Mouse (Mus musculus) forebrain, embryonic 10.5 days (tissue): ENCODE measurements around the gene Emid1. TPM values are rescaled to one million over a fixed set of nuclear protein-coding genes. Genes with fewer than 3 reads are reported as not detected.

ENCODE experiments used
- DNase-seq: peaks from one replicate; pipeline ENCODE4 v3.0.0-alpha.2; 2017; ENCODE audit warnings: low spot score; ENCODE audit errors: extremely low spot score
- H3K27ac ChIP-seq: fragments of 300-500 bp; sonication (generic); 2 replicates; pipeline ENCODE4 v1.5.1; 2016; ENCODE audit warnings: mild to moderate bottlenecking
- H3K27me3 ChIP-seq: fragments of 300-500 bp; sonication (generic); 2 replicates; pipeline ENCODE4 v1.6.1; 2016; ENCODE audit warnings: mild to moderate bottlenecking; ENCODE audit not compliant: poor library complexity, severe bottlenecking
- H3K36me3 ChIP-seq: fragments of 300-500 bp; sonication (generic); replicated peaks from 2 replicates; pipeline ENCODE4 v1.6.1; 2016; ENCODE audit warnings: mild to moderate bottlenecking, moderate library complexity
- H3K4me1 ChIP-seq: fragments of 300-500 bp; sonication (generic); 2 replicates; pipeline ENCODE4 v1.6.1; 2016
- H3K4me3 ChIP-seq: fragments of 300-500 bp; sonication (generic); 2 replicates; pipeline ENCODE4 v1.5.1; 2016; ENCODE audit warnings: mild to moderate bottlenecking, moderate library complexity
- H3K9me3 ChIP-seq: fragments of 300-500 bp; sonication (generic); 2 replicates; pipeline ENCODE4 v1.6.1; 2016; ENCODE audit warnings: mild to moderate bottlenecking, moderate library complexity
- WGBS: fragments of 180-500 bp; shearing (Covaris S2); methylation state at CpG from one replicate; pipeline ENCODE4 v1.1.7; 2016; 5-methylcytosine and 5-hydroxymethylcytosine counted together
- polyA plus RNA-seq: library from polyadenylated mRNA; unstranded; fragments of >200 nt; fragmentation: Nextera tagmentation; extraction: Ambion mirVana; gene quantifications from 2 replicates; pipeline ENCODE4 v1.2.1, GENCODE M21; 2016

Emid1 gene
- polyA plus RNA-seq, 1 experiment from 2014 or later = 29.0 TPM

DNA sequence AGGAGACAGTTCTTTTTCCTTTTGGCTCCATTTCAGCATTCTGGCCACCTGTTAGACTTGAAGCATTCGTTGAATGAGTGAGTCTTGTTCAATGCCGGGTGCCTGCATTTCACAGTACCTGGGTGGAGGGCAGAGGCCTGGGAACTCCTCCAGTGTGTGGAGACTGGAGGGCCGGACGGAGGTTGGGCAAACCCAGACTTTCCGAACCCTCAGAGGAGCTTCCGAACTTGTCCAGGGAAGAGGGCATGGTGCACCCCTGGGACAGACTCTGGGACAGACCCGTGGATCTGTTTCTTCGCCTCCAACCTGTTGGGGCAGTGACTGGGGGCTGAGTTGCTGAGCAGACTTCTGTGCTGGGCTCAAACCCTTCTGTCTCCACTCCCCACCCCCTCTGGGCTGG, 95.0 kb downstream of the Emid1 start:
- H3K27ac ChIP-seq = no peak overlapping the region
- H3K9me3 ChIP-seq = no peaks in the 10 kb centered on the region
- H3K4me1 ChIP-seq = peaks cover 65% of the 10 kb centered on the region
- H3K27me3 ChIP-seq = peaks cover 74% of the 10 kb centered on the region
- WGBS = 46% methylated on average over 8 of the region's 8 CpGs
- no peak overlapping the region for H3K4me3 ChIP-seq
- H3K36me3 ChIP-seq = peaks cover 10% of the 10 kb centered on the region; the same call in 1 of the 2 replicates
- DNase-seq = no peak

Other genes with a start within 250 kb of the Emid1 start
- gene Nefh, start 204.2 kb downstream of the Emid1 start, polyA plus RNA-seq = 0.11 and 0.17 TPM in 2 replicates
- gene Ap1b1, start 165.4 kb downstream of the Emid1 start, polyA plus RNA-seq = 61.5 and 64.3 TPM in 2 replicates
- gene Rasl10a, start 94.1 kb downstream of the Emid1 start, polyA plus RNA-seq = 0.60 and 0.77 TPM in 2 replicates
- gene Gas2l1, start 86.9 kb downstream of the Emid1 start, polyA plus RNA-seq = 20.0 and 20.9 TPM in 2 replicates
- gene Rhbdd3, start 53.3 kb downstream of the Emid1 start, polyA plus RNA-seq = 29.7 and 31.6 TPM in 2 replicates
- gene Ewsr1, start 53.0 kb downstream of the Emid1 start, polyA plus RNA-seq = 896 and 966 TPM in 2 replicates
- 11.4 TPM in 2 replicates for gene Kremen1, start 109.3 kb upstream of the Emid1 start, polyA plus RNA-seq